Mouse (Mus musculus) olfactory bulb, adult 2 months (tissue): ENCODE results near the gene Ntmt1.

Experiments
- CTCF ChIP-seq: fragments of 200-500 bp; IDR thresholded peaks from 2 replicates; pipeline ENCODE4 v1.5.1; 2012; ENCODE audit warnings: low read depth, mild to moderate bottlenecking, low read length, moderate library complexity; ENCODE audit not compliant: insufficient read depth
- POLR2A ChIP-seq: fragments of 200-500 bp; IDR thresholded peaks from 2 replicates; pipeline ENCODE4 v1.6.1; 2012; ENCODE audit warnings: mild to moderate bottlenecking, low read depth, low read length, moderate library complexity; ENCODE audit not compliant: insufficient read depth

DNA sequence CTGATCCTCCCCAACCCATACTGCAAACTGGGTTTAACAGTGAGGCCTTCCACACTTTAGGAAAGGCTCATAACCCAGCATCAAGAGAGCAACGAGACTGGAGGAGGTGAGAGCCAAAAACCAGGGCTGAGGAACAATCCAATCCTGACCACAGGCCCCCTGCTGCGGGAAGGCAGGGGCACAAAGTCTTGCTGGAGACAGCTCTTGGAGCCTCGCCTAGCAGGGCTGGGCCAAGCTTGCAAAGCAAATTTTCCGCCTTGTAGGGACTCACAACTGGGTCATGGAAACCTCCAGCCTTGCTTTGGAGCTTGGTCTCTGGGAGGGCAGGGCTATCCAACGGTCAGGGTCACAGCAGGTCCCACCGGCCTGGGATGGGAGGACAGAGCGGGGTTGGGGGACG, 63.2 kb downstream of the Ntmt1 start:
- TF ChIP-seq CTCF (no peak), POLR2A (no peak)
